Mouse (Mus musculus): ENCODE results near the gene Tcf7l1. TPM values are rescaled to one million over a fixed set of nuclear protein-coding genes. Genes with fewer than 3 reads are reported as not detected.

Tcf7l1 gene
- polyA plus RNA-seq, 1 experiment from 2014 or later, result 7.8 TPM

Other genes starting within 250 kb of the Tcf7l1 start
- gene Capg, start 244.9 kb downstream of the Tcf7l1 start, polyA plus RNA-seq (2014; fragmentation: Nextera tagmentation; extraction: Ambion mirVana), result 3.3 and 8.6 TPM in 2 replicates
- gene Elmod3, start 190.8 kb downstream of the Tcf7l1 start, polyA plus RNA-seq (2014; fragmentation: Nextera tagmentation; extraction: Ambion mirVana), result 13.5 and 19.8 TPM in 2 replicates
- 4.2 and 5.1 TPM in 2 replicates for gene Retsat, start 190.8 kb downstream of the Tcf7l1 start, polyA plus RNA-seq (2014; fragmentation: Nextera tagmentation; extraction: Ambion mirVana)
- 31.6 and 47.1 TPM in 2 replicates for gene Tgoln1, start 172.3 kb downstream of the Tcf7l1 start, polyA plus RNA-seq (2014; fragmentation: Nextera tagmentation; extraction: Ambion mirVana)
- 34.8 and 40.9 TPM in 2 replicates for gene Kcmf1, start 110.7 kb upstream of the Tcf7l1 start, polyA plus RNA-seq (2014; fragmentation: Nextera tagmentation; extraction: Ambion mirVana)
- gene Tmsb10, start 169.5 kb upstream of the Tcf7l1 start, polyA plus RNA-seq (2014; fragmentation: Nextera tagmentation; extraction: Ambion mirVana), result 5,692 and 7,005 TPM in 2 replicates

All from midbrain, embryonic 14.5 days (tissue).